Mouse (Mus musculus): ENCODE results near the gene Nt5c3. TPM values are rescaled to one million over a fixed set of nuclear protein-coding genes. Genes with fewer than 3 reads are reported as not detected.

The Nt5c3 gene
- polyA plus RNA-seq, 2 experiments: 84.0 to 255 TPM

- Histone ChIP-seq H3K4me1 (replicated peaks; ENCODE audit: control insufficient read depth in 2 of 2, insufficient read depth in 2 of 2, low read length in 1 of 2) (peaks cover 86 to 87% of the 10 kb centered on the region in 2 experiments), H3K9me3 (ENCODE audit: control insufficient read depth, low read length) (no peaks in the 10 kb centered on the region; the same call in 1 of the 2 replicates), H3K4me3 (ENCODE audit: insufficient read depth in 1 of 2, low read depth in 2 of 2, low read length in 2 of 2) (peak overlapping the region; percentile 42 to 92), H3K27me3 (ENCODE audit: control insufficient read depth, insufficient read depth, low read length) (no peaks in the 10 kb centered on the region), H3K4me2 (ENCODE audit: low read depth) (peak overlapping the region; percentile 89), H3K36me3 (replicated peaks; ENCODE audit: control insufficient read depth, insufficient read depth, low read depth) (peaks cover 11% of the 10 kb centered on the region), H3K27ac (peak overlapping the region; percentile 99), H3K9ac (replicated peaks) (peak overlapping the region; percentile 78)
- ATAC-seq (ENCODE audit: insufficient read depth) (peak; percentile 77), DNase-seq (ENCODE audit: low read depth in 3 of 3, low spot score in 3 of 3) (peak; percentile 74 to 82 (median 80))
- TF ChIP-seq EP300 (IDR thresholded peaks at IDR 0.05; ENCODE audit: low read depth): peak; percentile 82
- no peak for TF ChIP-seq CTCF (IDR thresholded peaks at IDR 0.05; ENCODE audit: low read depth)
- 22% methylated on average over 12 of the region's 12 CpGs for WGBS (ENCODE audit: insufficient replicate concordance)
Measured at GRCm38 (mm10) chr6:56917578-56918368, 6.0 kb downstream of the Nt5c3 start.

GRCm38 (mm10) chr6:56916279-56916678, 7.5 kb downstream of the Nt5c3 start:
- Histone ChIP-seq H3K27ac (peak overlapping the region; percentile 99), H3K36me3 (replicated peaks; ENCODE audit: control insufficient read depth, insufficient read depth, low read depth) (peaks cover 14% of the 10 kb centered on the region), H3K4me3 (ENCODE audit: insufficient read depth in 1 of 2, low read depth in 2 of 2, low read length in 2 of 2) (peak overlapping the region in 1 of 2 experiments; percentile 92; a peak in 2 of 4 replicates), H3K9ac (replicated peaks) (peak overlapping the region; percentile 78), H3K4me1 (replicated peaks; ENCODE audit: control insufficient read depth in 2 of 2, insufficient read depth in 2 of 2, low read length in 1 of 2) (peaks cover 86 to 91% of the 10 kb centered on the region in 2 experiments), H3K27me3 (ENCODE audit: control insufficient read depth, insufficient read depth, low read length) (no peaks in the 10 kb centered on the region), H3K4me2 (ENCODE audit: low read depth) (peak overlapping the region; percentile 89), H3K9me3 (ENCODE audit: control insufficient read depth, low read length) (no peaks in the 10 kb centered on the region; the same call in 1 of the 2 replicates)
- TF ChIP-seq CTCF (IDR thresholded peaks at IDR 0.05; ENCODE audit: low read depth) (no peak), EP300 (IDR thresholded peaks at IDR 0.05; ENCODE audit: low read depth) (no peak)
- WGBS (ENCODE audit: insufficient replicate concordance): 61% methylated on average over 2 of the region's 2 CpGs
- DNase-seq (ENCODE audit: low read depth in 3 of 3, low spot score in 3 of 3): no peak
- ATAC-seq (ENCODE audit: insufficient read depth): no peak

- no peak for TF ChIP-seq CTCF (IDR thresholded peaks at IDR 0.05; ENCODE audit: low read depth)
- peak; percentile 82 for TF ChIP-seq EP300 (IDR thresholded peaks at IDR 0.05; ENCODE audit: low read depth)
- Histone ChIP-seq H3K4me1 (replicated peaks; ENCODE audit: control insufficient read depth in 2 of 2, insufficient read depth in 2 of 2, low read length in 1 of 2) (peaks cover 80 to 85% of the 10 kb centered on the region in 2 experiments), H3K4me3 (ENCODE audit: insufficient read depth in 1 of 2, low read depth in 2 of 2, low read length in 2 of 2) (peak overlapping the region in 1 of 2 experiments; percentile 8; a peak in 2 of 4 replicates), H3K9ac (replicated peaks) (peak overlapping the region; percentile 32), H3K4me2 (ENCODE audit: low read depth) (peak overlapping the region; percentile 53), H3K9me3 (ENCODE audit: control insufficient read depth, low read length) (no peaks in the 10 kb centered on the region; the same call in 1 of the 2 replicates), H3K27me3 (ENCODE audit: control insufficient read depth, insufficient read depth, low read length) (no peaks in the 10 kb centered on the region), H3K36me3 (replicated peaks; ENCODE audit: control insufficient read depth, insufficient read depth, low read depth) (peaks cover 15% of the 10 kb centered on the region), H3K27ac (peak overlapping the region; percentile 78)
- peak in 2 of 3 experiments; percentile 62 to 66 for DNase-seq (ENCODE audit: low read depth in 3 of 3, low spot score in 3 of 3)
- WGBS (ENCODE audit: insufficient replicate concordance): 37% methylated on average over 2 of the region's 2 CpGs
- ATAC-seq (ENCODE audit: insufficient read depth): peak; percentile 3; the same call in 1 of the 2 replicates
Measured at GRCm38 (mm10) chr6:56913092-56913858, 10.5 kb downstream of the Nt5c3 start.

GRCm38 (mm10) chr6:56910910-56911309, 12.8 kb downstream of the Nt5c3 start:
- Histone ChIP-seq H3K4me1 (replicated peaks; ENCODE audit: control insufficient read depth in 2 of 2, insufficient read depth in 2 of 2, low read length in 1 of 2) (peaks cover 78 to 86% of the 10 kb centered on the region in 2 experiments), H3K27ac (peak overlapping the region; percentile 89), H3K36me3 (replicated peaks; ENCODE audit: control insufficient read depth, insufficient read depth, low read depth) (peaks cover 25% of the 10 kb centered on the region), H3K4me3 (ENCODE audit: insufficient read depth in 1 of 2, low read depth in 2 of 2, low read length in 2 of 2) (no peak overlapping the region), H3K27me3 (ENCODE audit: control insufficient read depth, insufficient read depth, low read length) (no peaks in the 10 kb centered on the region), H3K4me2 (ENCODE audit: low read depth) (peak overlapping the region; percentile 72), H3K9me3 (ENCODE audit: control insufficient read depth, low read length) (no peaks in the 10 kb centered on the region; the same call in 1 of the 2 replicates), H3K9ac (replicated peaks) (peak overlapping the region; percentile 59)
- peak; percentile 91 for ATAC-seq (ENCODE audit: insufficient read depth)
- 13% methylated on average over 2 of the region's 2 CpGs for WGBS (ENCODE audit: insufficient replicate concordance)
- TF ChIP-seq CTCF (IDR thresholded peaks at IDR 0.05; ENCODE audit: low read depth): no peak
- TF ChIP-seq EP300 (IDR thresholded peaks at IDR 0.05; ENCODE audit: low read depth): peak; percentile 95
- peak; percentile 73 to 81 (median 75) for DNase-seq (ENCODE audit: low read depth in 3 of 3, low spot score in 3 of 3)

All from liver, embryonic 14.5 days (tissue).